8 mouse cellular contexts compared by ENCODE assay signal in the genomic region with DNA sequence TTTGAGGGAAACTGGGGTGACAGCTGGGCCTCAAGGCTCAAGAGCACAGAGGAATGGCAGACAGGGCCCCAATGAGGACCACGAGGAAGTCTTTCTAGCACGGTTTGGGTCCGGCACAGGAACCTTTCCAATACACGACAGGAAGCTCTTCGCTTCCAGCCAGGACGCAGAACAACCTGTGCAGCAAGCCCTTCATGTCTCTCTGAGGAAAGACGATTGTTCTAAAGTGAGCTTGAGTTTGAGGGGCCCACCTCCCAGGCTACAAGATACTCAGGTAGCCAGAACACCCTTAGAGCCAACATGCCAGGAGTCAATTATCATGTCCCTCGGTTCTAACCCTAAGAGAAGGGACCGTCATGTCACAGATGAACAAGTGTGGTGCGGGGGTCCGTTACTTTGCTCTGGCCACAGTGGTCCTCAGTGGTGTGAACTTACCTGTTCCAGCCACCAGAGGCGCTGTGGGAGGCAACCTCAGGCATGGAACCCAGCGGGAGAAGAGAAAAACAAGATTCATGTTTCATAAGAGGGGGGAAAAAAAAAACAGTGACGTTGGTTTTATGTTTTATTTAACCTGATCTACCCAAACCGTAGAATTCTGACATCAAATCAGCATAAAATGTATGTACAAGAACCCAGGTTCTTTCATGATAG. TPM values are rescaled to one million over a fixed set of nuclear protein-coding genes. Genes with fewer than 3 reads are reported as not detected.
DNase-seq lines count a peak whose midpoint lies in the region; ATAC-seq and TF ChIP-seq lines count a peak whose summit lies in the region.

No protein-coding gene starts in this region.

- TF ChIP-seq CTCF in MEL (IDR thresholded peaks at IDR 0.05 in 2 of 3, conservative IDR thresholded peaks at IDR 0.05 in 1 of 3; ENCODE audit: control insufficient read depth in 1 of 3, insufficient read depth in 1 of 3, low read depth in 2 of 3, low read length in 3 of 3, poor library complexity in 1 of 3, severe bottlenecking in 1 of 3) = peak in 2 of 3 experiments; percentile 3 to 13; a peak in 2 of 6 replicates

- H3K4me3 ChIP-seq in MEL (ENCODE audit: control insufficient read depth in 1 of 2, insufficient read depth in 1 of 2, low read depth in 2 of 2, low read length in 2 of 2) = no peak overlapping the region
- no peak overlapping the region for H3K4me3 ChIP-seq in intestine, embryonic 16.5 days (ENCODE audit: low read length)

- no peak for TF ChIP-seq POLR2A in MEL (IDR thresholded peaks at IDR 0.05; ENCODE audit: control insufficient read depth in 1 of 2, insufficient read depth in 1 of 2, low read depth in 1 of 2, low read length in 2 of 2, poor library complexity in 1 of 2)

- H3K4me2 ChIP-seq in intestine, embryonic 16.5 days (ENCODE audit: low read depth, low read length) = no peak overlapping the region

- no peak for ATAC-seq in intestine, embryonic 16.5 days

- no peaks in the 10 kb centered on the region for H3K79me2 ChIP-seq in MEL (ENCODE audit: control insufficient read depth, insufficient read depth, low read length, poor library complexity)

- H3K9ac ChIP-seq in MEL (ENCODE audit: control insufficient read depth, low read depth, low read length, poor library complexity, severe bottlenecking) = no peak overlapping the region
- peak overlapping the region; percentile 15; the same call in 1 of the 2 replicates for H3K9ac ChIP-seq in intestine, embryonic 16.5 days (ENCODE audit: low read depth, low read length)

- WGBS in intestine, embryonic 16.5 days = 40% methylated on average over 15 of the region's 15 CpGs

- TF ChIP-seq EP300 in MEL (IDR thresholded peaks at IDR 0.05; ENCODE audit: low read depth in 1 of 2, low read length in 2 of 2) = no peak

- intact Hi-C loops in heart, postnatal 25 days (cut with DNase I) = no loop called here

- no peak for TF ChIP-seq RAD21 in MEL (IDR thresholded peaks at IDR 0.05; ENCODE audit: low read depth, low read length)

- DNase-seq in heart, postnatal 4 days = peak; percentile 55
- no peak for DNase-seq in heart, postnatal 25 days (ENCODE audit: low spot score)
- peak; percentile 39 for DNase-seq in B cell, adult 2 months
- no peak for DNase-seq in MEL (ENCODE audit: low read depth, low spot score)
- peak; percentile 45 for DNase-seq in splenic B cell, adult 2 months (ENCODE audit: low read depth, low spot score)
- DNase-seq in natural killer cell, adult 2 months (ENCODE audit: low spot score in 2 of 2) = no peak
- DNase-seq in kidney, adult 9 months = no peak

- H3K9me3 ChIP-seq in MEL (replicated peaks; ENCODE audit: insufficient read depth, low read length) = no peaks in the 10 kb centered on the region
- H3K9me3 ChIP-seq in intestine, embryonic 16.5 days (ENCODE audit: control insufficient read depth, low read length) = no peaks in the 10 kb centered on the region

- H3K4me1 ChIP-seq in MEL (ENCODE audit: control insufficient read depth in 1 of 2, insufficient read depth in 2 of 2, low read length in 2 of 2) = no peaks in the 10 kb centered on the region
- H3K4me1 ChIP-seq in intestine, embryonic 16.5 days (ENCODE audit: control insufficient read depth, insufficient read depth, low read length) = peaks cover 61% of the 10 kb centered on the region

- H3K27ac ChIP-seq in MEL (ENCODE audit: control insufficient read depth, low read depth, low read length) = no peak overlapping the region
- peak overlapping the region; percentile 73 for H3K27ac ChIP-seq in intestine, embryonic 16.5 days (ENCODE audit: low read length)

- H3K27me3 ChIP-seq in MEL (ENCODE audit: control insufficient read depth in 1 of 2, insufficient read depth in 2 of 2, low read length in 2 of 2) = no peaks in the 10 kb centered on the region
- no peaks in the 10 kb centered on the region for H3K27me3 ChIP-seq in intestine, embryonic 16.5 days (replicated peaks; ENCODE audit: control insufficient read depth, insufficient read depth, low read length)
- no peaks in the 10 kb centered on the region for H3K27me3 ChIP-seq in splenic B cell, adult 2 months (ENCODE audit: control insufficient read depth, insufficient read depth, low read length, poor library complexity, severe bottlenecking)

- H3K36me3 ChIP-seq in MEL (ENCODE audit: control insufficient read depth in 1 of 2, insufficient read depth in 2 of 2, low read length in 2 of 2) = no peaks in the 10 kb centered on the region
- no peaks in the 10 kb centered on the region for H3K36me3 ChIP-seq in intestine, embryonic 16.5 days (ENCODE audit: control insufficient read depth, insufficient read depth, low read length)
- H3K36me3 ChIP-seq in splenic B cell, adult 2 months (ENCODE audit: control insufficient read depth, insufficient read depth, low read length, poor library complexity, severe bottlenecking) = no peaks in the 10 kb centered on the region

TF ChIP-seq in MEL, 35 proteins besides CTCF, POLR2A, EP300 and RAD21:
- TF ChIP-seq POLR2AphosphoS2 (IDR thresholded peaks at IDR 0.05; ENCODE audit: low read length) = no peak
- TF ChIP-seq MYB (IDR thresholded peaks at IDR 0.05; ENCODE audit: low read depth, low read length) = no peak
- TF ChIP-seq TAL1 (IDR thresholded peaks at IDR 0.05; ENCODE audit: low read length) = no peak
- no peak for TF ChIP-seq POLR2AphosphoS5 (IDR thresholded peaks at IDR 0.05; ENCODE audit: borderline replicate concordance, low read depth, low read length)
- no peak for TF ChIP-seq ZKSCAN1 (IDR thresholded peaks at IDR 0.05; ENCODE audit: low read depth, low read length)
- TF ChIP-seq ZMIZ1 (IDR thresholded peaks at IDR 0.05; ENCODE audit: low read depth, low read length) = no peak
- TF ChIP-seq CHD1 (IDR thresholded peaks at IDR 0.05; ENCODE audit: low read depth, low read length) = no peak
- TF ChIP-seq SMC3 (IDR thresholded peaks at IDR 0.05; ENCODE audit: low read depth, low read length) = no peak
- no peak for TF ChIP-seq GABPA (IDR thresholded peaks at IDR 0.05; ENCODE audit: low read depth, low read length)
- no peak for TF ChIP-seq USF1 (IDR thresholded peaks at IDR 0.05; ENCODE audit: low read depth, low read length)
- no peak for TF ChIP-seq CHD2 (IDR thresholded peaks at IDR 0.05; ENCODE audit: low read length)
- no peak for TF ChIP-seq NRF1 (IDR thresholded peaks at IDR 0.05; ENCODE audit: insufficient read depth, low read depth, low read length, poor library complexity, severe bottlenecking)
- no peak for TF ChIP-seq ELF1 (IDR thresholded peaks at IDR 0.05; ENCODE audit: low read depth, low read length)
- TF ChIP-seq BHLHE40 (IDR thresholded peaks at IDR 0.05; ENCODE audit: borderline replicate concordance, low read depth, low read length) = no peak
- TF ChIP-seq USF2 (IDR thresholded peaks at IDR 0.05; ENCODE audit: borderline replicate concordance in 1 of 2, insufficient read depth in 1 of 2, low read depth in 1 of 2, low read length in 2 of 2) = no peak
- no peak for TF ChIP-seq ETS1 (IDR thresholded peaks at IDR 0.05; ENCODE audit: low read depth, low read length)

RNA-seq across cellular contexts. Expression of a gene that starts 51.6 kb away (rescaled TPM):
- total RNA-seq in heart, postnatal 4 days (2021) = 10 to 100 TPM; 66.1 to 72.8 TPM
- total RNA-seq in heart, postnatal 25 days (2021) = under 1 TPM; 0.26 to 0.61 TPM
- total RNA-seq in MEL (2012; rRNA removed) = not detected in 2 replicates
- not detected for polyA plus RNA-seq in MEL (2012; ENCODE audit: insufficient read depth in 1 of 2, insufficient read length in 2 of 2, low read depth in 1 of 2, low replicate concordance in 2 of 2, missing spikeins in 1 of 2)
- 325 and 385 TPM in 2 replicates for polyA plus RNA-seq in intestine, embryonic 16.5 days (2015; fragmentation: Nextera tagmentation; extraction: Ambion mirVana)

Comparison
In these comparisons a context has a peak if more than half of its experiments do, and no peak if none do; other contexts are left out.
1. DNase-seq: peak in heart, postnatal 4 days (single experiment), B cell, adult 2 months (2 of 2) and splenic B cell, adult 2 months (single experiment); none in heart, postnatal 25 days (single experiment), MEL (single experiment), natural killer cell, adult 2 months (0 of 2) and kidney, adult 9 months (single experiment).
2. RNA of a gene that starts 51.6 kb away (total RNA-seq): 66.1 to 72.8 TPM in heart, postnatal 4 days; 0.26 to 0.61 TPM in heart, postnatal 25 days and not detected in MEL; every median in the first group is over 10 times any median in the second.